Mouse (Mus musculus) gastrocnemius, postnatal 36 days (tissue): Measurements from ENCODE around the gene Timp1. TPM values are rescaled to one million over a fixed set of nuclear protein-coding genes. Genes with fewer than 3 reads are reported as not detected.

ENCODE experiments used
- DNase-seq, 2 experiments: peaks; one replicate each; pipeline ENCODE4 v3.0.0; 2022
- intact Hi-C: fragments of 180-260 bp; cut with DNase I; formaldehyde crosslinking; loops from one replicate; pipeline ENCODE4 v1.15.1; 2025
- long read RNA-seq, 2 experiments: library from polyadenylated mRNA; stranded (forward); transcript quantifications; one replicate each; pipeline ENCODE4 v2.0.0; 2021
- total RNA-seq, 2 experiments: library from RNA; stranded (reverse); gene quantifications; 2 replicates each; pipeline ENCODE4 v1.2.3; 2021

Timp1 gene
- total RNA-seq = 1 to 10 TPM; 2.1 to 2.5 TPM
- long read RNA-seq, experiment 1, partial matches to known transcripts = 0 of 1 reads
- long read RNA-seq, experiment 1, other reads (novel, unspliced or antisense) = 0 of 1 reads
- long read RNA-seq, experiment 2, partial matches to known transcripts = 0 of 3 reads
- long read RNA-seq, experiment 2, other reads (novel, unspliced or antisense) = 0 of 3 reads

- intact Hi-C loops = no loop called here
- DNase-seq = peak in 1 of 2 experiments; percentile 16
Measured at GRCm38 (mm10) chrX:20869962-20870513, at the start of gene Timp1. Timp1 (plus strand) TSS chrX:20870166.

- peak; percentile 25 to 60 for DNase-seq
- intact Hi-C loops = no loop called here
Measured at GRCm38 (mm10) chrX:20828934-20829333, 41.0 kb upstream of the Timp1 start.

GRCm38 (mm10) chrX:20847232-20847631 lies 22.7 kb upstream of the Timp1 start:
- intact Hi-C loops = no loop called here
- no peak for DNase-seq

GRCm38 (mm10) chrX:20847816-20848215 lies 22.1 kb upstream of the Timp1 start:
- intact Hi-C loops = no loop called here
- no peak for DNase-seq

GRCm38 (mm10) chrX:20848256-20848984 lies 21.5 kb upstream of the Timp1 start:
- peak; percentile 70 to 82 for DNase-seq
- intact Hi-C loops = no loop called here

GRCm38 (mm10) chrX:20853794-20854193 lies 16.2 kb upstream of the Timp1 start:
- intact Hi-C loops = no loop called here
- DNase-seq = no peak

GRCm38 (mm10) chrX:20861453-20862104 lies 8.4 kb upstream of the Timp1 start:
- no peak for DNase-seq
- intact Hi-C loops = no loop called here

GRCm38 (mm10) chrX:20862105-20863065 lies 7.6 kb upstream of the Timp1 start:
- intact Hi-C loops = no loop called here
- peak in 1 of 2 experiments; percentile 16 for DNase-seq

- no peak for DNase-seq
- intact Hi-C loops = no loop called here
Measured at GRCm38 (mm10) chrX:20863161-20864101, 6.5 kb upstream of the Timp1 start.

- DNase-seq = no peak
- intact Hi-C loops = no loop called here
Measured at GRCm38 (mm10) chrX:20868091-20868490, 1.9 kb upstream of the Timp1 start.

- DNase-seq = no peak
- intact Hi-C loops = no loop called here
Measured at GRCm38 (mm10) chrX:20869203-20869602, 763 bp upstream of the Timp1 start.

GRCm38 (mm10) chrX:20872928-20873500 lies 3.0 kb downstream of the Timp1 start:
- no peak for DNase-seq
- intact Hi-C loops = no loop called here

GRCm38 (mm10) chrX:20875241-20875640 lies 5.3 kb downstream of the Timp1 start:
- intact Hi-C loops = no loop called here
- no peak for DNase-seq

- intact Hi-C loops = no loop called here
- DNase-seq = no peak
Measured at GRCm38 (mm10) chrX:20910074-20910473, 40.1 kb downstream of the Timp1 start.

GRCm38 (mm10) chrX:20913726-20914125 lies 43.8 kb downstream of the Timp1 start:
- intact Hi-C loops = no loop called here
- no peak for DNase-seq

- no peak for DNase-seq
- intact Hi-C loops = no loop called here
Measured at GRCm38 (mm10) chrX:20915075-20915474, 45.1 kb downstream of the Timp1 start.

- no peak for DNase-seq
- intact Hi-C loops = no loop called here
Measured at GRCm38 (mm10) chrX:20920249-20920843, 50.4 kb downstream of the Timp1 start.

GRCm38 (mm10) chrX:20920844-20921364 lies 50.9 kb downstream of the Timp1 start, which contains the start of gene Syn1:
Syn1 (minus strand) TSS chrX:20921004.
- peak; percentile 45 to 58 for DNase-seq
- intact Hi-C loops = no loop called here
